Mouse (Mus musculus): ENCODE measurements around the gene Cep350.
"Not testable (repeated sequence)": the region's sequence is repeated elsewhere in the genome, so short reads cannot be mapped to it uniquely, and the experiment has no call there.

Cep350 gene

DNA sequence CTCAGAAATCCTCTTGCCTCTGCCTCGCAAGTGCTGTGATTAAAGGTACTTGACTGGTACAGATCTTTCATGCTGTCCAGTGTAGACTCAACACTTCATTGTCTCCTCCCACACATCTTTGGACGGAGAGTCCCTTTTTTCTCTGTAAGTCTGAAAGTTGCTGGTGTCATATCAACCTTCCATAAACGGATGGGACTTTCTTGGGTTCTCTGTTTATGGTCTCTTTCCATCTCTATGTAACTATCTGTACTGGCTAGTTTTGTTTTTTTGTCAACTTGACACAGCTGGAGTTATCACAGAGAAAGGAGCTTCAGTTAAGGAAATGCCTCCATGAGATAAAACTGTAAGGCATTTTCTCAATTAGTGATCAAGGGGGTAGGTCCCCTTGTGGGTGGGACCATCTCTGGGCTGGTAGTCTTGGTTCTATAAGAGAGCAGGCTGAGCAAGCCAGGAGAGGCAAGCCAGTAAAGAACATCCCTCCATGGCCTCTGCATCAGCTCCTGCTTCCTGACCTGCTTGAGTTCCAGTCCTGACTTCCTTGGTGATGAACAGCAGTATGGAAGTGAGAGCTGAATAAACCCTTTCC is 90.3 kb downstream of the Cep350 start:
- DNase-seq: not testable (repeated sequence)

DNA sequence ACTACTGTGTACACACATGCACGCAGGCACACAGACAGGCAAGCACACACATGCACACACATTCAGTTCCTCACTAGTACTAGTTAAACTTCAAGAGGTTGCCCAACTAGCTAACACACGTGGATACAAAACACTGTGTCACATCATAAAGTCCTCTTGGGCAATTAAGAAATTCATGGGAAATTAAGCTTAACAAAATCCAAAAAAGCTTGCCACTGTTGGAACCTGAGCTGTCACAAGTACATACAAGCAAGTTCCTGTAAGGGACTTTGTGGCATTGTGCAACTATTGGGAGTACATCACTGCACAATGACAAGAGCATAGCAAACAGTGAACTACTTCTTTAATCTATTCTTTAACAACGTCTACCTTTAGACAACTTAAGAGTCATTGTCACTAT is 93.5 kb downstream of the Cep350 start:
- DNase-seq: no peak

DNA sequence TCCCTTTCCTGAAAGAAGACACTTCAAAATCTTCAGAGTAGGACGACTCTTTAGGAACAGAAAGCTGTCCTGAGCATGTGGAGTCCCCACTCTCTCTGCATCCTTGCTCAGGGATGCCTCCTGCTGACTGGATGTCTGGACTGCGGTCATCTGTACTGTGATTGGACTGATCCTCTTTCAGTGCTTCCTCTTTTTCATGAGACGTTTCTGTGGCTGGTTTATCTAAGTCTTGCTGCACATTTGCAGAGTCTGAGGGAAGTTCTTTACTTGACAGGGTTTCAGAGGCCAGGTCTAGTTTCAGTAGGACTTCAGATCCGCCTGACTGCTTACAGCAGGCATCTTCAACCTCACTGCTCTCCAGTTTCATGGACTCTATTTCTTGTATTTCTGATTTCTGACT is 110.1 kb downstream of the Cep350 start:
- peak; percentile 24 for DNase-seq

DNA sequence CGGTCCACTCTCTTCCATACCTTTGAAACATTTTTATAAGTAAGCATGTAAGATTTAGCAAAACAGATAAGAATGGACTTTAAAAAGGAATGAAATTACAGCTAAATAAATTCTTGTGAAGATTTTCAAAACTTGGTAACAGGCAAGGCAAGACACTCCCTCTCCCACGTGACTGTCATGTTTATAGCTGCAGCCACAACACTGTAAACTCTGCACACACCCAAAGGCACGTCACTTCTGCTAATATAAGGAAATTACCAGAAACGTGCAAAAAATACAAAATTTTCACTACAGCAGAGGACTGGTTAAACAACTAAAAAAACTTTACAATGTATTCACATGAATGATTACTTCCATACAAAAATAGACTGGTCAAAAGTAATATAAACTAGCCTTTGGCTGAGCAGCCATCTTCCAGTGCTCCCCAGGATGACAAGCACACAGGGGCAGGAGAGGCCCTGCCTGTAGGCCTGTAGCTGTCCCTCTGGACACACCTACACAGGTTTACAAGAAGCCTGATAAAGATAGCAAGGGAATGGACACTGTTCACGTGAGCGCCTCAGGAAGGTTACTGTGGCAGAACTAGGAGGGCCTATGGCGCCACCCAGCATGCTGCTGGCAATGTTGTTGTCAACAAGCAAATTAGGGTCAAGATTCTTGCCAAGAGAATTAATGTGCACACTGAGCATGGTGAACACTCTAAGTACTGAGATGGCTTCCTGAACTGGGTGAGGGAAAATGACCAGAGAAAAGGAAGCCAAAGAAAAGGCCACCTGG is 117.9 kb downstream of the Cep350 start:
- peak; percentile 19 for DNase-seq

DNA sequence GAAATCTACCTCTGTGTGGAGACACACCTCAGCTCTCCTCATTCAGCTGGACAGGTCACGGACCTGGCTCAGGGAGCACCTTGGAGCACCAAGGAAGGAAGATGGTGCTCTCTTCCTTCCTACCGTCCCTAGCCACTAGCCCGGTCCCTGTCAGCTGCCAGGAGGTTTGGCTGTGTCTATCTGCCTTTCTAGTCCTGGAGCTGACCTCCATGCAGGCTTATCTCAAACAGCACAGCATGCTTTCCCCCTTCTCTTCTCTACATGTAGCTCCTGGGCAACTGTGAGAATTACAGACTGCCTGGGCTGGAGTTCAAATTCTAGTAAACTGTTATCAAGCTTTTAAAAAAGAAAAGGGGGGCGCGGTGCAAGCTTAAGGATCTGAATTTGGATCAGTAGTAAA is 120.0 kb downstream of the Cep350 start:
- no peak for DNase-seq

DNA sequence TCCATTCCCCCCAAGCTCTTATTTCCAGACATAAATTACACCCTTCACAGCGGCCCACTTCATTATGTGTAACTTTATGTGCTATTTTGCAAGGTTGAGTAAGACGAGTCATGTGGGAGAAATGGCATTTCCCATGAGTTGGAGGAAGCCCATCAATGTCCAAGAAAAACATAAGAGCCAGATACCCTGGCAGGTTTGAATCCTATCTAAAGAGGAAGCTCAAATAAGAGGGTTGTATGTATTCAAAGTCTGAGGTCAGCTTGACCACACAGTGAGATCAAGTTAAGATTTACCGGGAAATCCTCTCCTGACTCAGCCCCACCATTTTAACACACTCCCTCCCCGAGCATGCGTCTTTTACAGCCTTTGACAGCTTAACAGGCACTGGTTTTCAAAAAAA is 128.8 kb downstream of the Cep350 start:
- no peak for DNase-seq

DNA sequence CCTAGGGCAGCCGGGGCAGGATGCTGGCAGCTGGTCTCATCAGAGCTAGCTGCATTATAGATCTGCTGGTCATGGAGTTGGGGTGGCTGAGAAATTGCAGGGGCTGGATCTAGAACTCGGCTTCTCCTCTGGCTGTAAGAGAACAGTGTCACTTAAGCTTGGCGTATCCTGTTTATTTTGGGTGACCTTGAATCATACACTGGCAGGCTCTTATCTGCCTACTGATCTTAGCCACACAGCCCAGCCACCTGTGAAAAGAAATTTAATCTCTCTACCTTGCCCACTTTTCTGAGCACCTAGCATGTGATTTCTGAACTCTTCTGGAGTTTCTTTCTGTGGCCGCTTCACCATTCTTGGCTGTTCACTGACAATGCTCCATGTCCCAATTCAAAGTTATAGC is 129.5 kb downstream of the Cep350 start:
- peak; percentile 4 for DNase-seq

DNA sequence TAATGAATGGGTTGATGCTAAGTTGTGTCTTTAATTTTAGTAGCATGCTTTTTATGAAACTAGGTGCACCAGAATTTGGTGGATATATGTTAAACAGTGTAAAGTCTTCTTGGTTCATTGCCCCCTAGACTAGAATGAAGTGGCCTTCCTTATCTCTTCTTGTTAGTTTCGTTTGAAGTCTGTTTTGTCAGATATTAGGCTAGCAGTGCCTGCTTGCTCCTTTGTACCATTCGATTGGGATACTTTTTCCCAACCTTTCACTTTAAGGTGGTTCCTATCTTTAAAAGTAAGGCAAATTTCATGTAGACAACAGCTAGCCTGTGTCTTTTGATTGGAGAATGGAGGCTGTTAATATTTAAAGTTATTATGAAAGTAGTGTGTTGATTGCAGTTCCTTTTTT is 137.4 kb downstream of the Cep350 start:
- DNase-seq: no peak

DNA sequence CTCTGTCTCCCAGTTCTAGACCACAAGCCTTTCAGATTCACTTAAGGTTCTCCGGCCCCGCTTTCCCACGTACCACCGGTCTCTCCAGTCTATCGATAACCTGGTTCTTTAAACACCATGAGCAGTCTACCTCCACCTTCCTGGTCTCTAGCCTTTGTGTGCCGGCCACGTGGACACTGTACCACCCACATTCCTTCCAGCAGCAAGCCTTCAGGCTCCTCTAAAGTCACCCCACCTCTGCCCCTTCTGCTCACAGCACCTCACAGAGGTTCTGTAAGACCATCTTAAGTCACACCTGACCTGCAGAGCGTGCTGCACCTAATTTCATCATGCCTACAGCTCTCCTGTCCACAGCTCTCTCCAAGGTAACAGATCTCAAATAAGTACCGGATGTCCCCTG is 139.4 kb downstream of the Cep350 start:
- no peak for DNase-seq

DNA sequence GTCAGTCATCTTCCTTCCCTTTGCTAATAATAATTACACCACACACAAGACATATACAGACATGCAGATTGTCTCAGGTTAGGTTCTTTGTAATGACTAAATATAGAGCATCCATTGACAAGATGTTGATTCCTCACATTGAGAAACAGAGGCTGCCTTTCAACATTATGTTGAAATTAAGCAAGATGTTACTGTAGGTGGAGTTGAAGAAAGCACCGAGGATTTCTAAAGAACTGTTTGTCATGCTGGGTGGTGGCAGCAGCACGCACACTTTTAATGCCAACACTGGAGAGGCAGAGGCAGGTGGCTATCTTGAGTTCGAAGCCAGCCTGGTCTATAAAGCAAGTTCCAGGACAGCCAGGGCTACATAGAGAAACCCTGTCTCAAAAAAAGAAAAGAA is 141.1 kb downstream of the Cep350 start:
- no peak for DNase-seq

DNA sequence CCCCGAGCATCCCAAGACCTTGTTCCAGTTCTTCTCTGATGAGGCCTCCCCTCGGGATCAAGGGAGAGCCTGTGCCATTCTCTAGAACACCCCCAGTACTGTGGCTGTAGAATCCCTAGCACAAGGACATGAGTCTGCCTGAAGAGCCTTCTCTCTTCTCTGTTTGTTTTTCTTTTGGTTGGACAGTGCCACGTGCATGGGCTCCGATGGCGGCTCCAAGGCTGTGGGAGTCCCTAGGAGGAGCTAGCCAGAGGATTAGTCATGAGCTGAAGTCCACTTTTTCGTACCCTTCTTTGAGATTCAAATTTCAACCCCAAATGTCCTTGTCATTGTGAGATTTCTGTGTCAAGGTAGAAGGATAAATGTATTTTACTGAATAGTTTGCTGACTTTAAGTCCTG is 142.2 kb downstream of the Cep350 start:
- DNase-seq: no peak

DNA sequence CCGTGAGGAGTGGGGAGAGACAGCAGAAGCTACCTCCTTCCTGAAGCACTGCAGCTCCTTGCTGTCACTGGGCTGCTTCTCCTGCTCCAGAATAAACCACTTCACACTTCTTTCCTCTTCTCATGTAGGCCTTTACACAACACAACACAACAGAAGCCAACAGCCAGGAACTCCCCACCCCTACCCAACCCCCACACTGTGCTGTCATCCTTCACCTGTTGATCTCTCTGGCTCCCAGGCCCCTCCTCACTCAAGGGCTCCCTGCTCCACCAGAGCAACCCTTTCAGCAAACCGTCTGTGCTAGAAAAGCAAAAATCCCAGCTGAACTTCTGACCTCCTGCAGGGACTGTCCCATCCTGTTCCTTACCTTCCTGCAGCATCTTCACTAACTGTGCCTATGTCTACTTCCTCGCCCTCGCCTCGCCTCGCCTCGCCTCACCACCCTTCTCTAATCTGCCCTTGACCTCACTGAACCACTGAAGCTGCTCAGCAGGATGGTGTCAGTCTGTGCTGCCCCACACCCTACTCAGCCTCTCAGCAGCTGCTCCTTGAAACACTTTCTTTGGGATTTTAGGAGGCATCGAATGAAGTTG is 145.3 kb downstream of the Cep350 start:
- no peak for DNase-seq

DNA sequence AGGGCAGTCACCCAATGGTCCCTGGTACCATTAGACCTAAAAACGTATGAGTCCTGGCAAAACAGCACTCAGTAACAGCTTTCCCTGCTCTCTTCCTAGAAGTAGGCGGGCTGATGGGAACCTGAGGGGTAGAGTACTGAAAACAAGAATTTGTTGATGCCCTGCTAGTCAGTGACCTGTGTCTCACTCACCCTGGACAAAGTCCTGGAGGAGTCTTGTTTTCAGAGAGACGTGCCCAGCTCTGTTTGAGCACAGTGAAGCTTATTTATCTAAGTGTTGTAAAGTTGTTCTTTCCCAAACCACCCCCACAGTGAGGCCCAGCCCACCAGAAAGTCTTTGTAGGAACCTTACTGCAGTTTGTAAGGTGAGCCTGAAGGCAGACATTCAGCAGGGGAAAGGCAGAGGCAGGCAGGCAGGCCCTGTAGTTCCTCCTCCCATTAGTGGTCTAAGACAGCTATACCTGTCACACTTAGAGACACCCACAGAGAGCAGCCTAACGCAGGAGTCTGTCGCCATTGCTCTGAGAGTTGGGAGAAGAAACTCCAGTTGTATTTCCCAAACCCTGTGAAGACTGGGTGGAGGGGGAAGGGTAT is 146.2 kb downstream of the Cep350 start:
- no peak for DNase-seq

DNA sequence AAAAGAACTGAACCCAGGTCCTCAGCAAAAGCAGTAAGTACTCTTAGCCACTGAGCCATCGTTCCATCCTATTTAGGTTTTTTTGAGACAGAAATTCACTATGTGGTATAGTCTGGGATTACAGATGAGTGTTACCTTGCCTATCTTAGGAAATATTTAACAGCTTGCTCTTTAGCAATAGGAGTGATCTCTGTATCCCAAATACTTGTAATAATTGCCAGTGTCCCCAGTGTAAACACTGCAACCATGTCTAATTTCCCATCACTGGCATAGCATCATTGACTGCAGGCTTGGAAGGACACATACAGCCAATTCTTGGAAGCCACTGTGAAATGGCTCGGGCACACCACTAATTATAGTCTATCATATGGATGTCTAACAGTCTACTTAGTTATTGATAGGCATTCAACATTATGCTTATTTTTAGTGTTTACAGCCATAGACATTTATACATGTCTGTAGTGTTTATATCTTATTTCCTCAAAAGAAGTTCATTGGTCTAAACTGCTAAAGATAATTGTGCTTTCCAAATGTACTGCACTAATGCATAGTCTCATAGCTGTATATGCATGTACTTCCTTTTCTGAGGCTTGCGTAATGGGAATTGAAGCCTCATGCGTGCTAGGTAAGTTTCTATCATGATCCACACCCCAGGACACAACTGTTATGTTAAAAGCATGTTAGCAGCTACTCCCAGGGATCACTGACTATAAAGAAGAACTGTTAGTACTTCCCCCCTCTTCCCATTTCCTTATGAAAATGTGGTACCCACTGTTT is 146.9 kb downstream of the Cep350 start:
- DNase-seq: no peak

DNA sequence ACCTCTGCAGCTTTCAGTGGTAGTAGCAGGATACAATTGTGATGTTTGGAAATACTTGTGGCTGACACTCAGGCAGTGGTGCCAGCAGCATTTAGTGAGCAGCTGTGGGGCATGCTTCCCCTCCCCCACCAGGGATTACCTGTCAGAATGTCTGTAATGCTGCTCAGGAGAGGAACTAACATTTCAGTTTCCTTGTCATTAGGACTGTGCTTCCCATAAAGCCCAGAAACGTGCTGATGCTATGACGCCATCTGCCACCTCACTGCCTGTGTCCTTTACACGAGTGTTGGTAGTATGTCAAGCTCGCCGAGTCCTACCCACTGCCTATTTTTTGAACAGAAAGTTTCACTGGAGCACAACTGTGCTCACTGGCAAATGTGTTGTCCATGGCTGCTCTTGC is 152.4 kb downstream of the Cep350 start:
- no peak for DNase-seq

DNA sequence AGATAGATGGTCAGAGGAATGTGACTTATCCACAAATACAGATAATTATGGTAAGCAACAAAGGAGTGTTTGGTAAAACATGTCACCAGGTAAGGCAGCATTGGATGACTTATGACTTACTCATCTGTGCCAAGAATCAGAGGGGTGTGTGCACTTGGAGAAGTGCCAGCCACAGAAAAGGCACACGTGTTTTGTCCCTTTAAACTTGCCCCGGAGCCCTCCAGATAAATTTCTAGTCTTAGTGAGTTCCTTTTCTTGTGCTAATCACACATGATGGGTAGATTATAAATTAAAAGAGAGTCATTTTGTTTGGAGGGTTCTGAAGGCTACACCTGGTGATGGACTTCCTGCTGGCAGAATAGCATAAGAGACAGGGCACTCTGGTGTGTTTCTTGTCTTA is 156.9 kb downstream of the Cep350 start:
- DNase-seq: no peak

DNA sequence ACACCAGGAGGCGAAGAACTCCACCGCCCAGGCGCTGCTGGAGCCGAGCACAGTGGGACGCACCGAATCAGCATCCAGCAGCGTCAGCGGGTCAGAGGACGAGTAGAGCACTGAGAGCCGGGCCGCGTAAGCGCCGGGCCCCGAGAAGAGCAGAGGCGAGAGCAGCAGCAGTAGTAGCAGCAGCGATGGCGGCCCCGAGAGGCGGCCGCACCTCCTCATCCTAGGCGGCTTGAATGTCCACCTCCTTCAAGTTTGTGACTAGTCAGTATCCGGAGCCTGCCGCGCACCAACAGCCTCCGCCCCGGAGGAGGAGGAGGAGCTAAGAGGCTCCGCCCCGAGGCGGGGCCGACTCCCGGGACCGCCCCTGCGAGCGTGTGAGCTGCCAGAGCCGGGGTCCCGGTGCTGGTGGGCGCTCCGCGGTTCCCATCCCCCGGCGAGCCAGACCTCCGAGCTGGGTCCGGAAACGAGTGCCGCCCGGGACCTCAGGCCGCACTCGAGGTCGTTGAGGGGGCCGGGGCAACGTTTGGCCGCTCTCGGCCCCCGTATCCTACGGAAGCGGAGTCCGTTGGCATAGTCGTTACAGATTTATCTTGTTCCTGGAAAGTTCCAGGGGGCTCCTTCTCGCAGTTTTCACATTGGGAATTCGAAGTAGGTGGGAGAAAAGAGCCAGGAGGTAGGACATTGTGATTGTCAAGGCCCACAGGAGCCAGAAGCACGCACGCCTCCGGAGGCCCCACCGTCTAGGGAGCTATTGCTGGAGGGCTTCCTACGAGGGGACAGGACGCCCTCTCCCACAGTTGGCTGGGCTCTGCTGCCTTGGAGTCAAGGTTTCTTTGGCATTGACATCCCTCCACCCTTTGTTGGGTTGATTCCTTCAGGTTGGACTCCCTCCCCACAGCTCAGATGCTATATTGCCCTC is 160.2 kb downstream of the Cep350 start, which contains the start of gene Qsox1:
Gene Qsox1, minus strand, starts transcription at position 309 of the 919 bp plus-strand sequence.
- DNase-seq: peak; percentile 91

DNA sequence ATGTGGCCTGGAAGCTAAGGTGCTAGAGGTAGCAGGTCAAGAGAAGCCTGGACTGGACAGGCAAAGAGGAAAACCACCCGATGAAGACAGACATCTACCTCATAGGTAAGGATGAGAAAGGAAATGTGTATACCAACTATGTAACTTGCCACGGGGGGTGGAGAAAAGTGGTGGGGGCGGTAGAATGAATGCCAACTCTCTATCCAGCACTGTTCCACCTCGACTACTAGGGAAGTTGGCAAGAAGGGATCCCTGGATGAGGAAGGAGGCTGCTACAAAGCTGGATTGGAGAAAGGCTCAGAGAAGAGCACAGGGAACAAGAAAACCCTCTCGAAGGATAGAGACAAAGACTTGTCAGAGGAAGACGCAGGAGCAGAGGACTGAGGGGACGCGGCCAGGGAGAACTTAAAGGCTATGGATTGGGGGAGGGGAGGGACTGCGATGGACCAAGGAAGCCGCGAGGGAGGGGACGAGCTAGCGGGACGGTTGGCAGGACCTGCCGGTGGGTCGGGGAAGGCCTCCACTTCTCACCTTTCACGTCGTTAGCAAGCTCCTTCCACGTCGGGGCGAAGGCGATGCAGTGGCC is 161.0 kb downstream of the Cep350 start:
- DNase-seq: no peak

DNA sequence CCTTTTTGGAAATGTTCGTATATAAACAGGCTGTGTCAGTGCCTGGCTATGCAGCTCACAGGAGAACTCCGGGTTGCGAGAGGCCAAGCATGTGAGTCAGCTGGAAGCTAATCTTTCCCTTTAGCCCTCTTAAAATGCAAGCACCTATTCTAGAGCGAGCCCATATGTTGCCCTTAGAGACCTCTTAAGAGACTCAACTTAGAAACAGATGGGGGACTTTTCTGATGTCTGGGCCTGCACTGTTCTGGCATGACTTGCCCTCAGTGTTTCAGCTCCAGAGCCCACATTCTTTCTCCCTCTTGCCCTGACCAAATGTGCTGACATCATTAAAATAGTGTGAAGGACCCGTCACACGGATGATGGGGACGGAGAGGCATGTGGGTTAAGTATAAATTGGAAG is 162.4 kb downstream of the Cep350 start:
- DNase-seq: peak; percentile 45

DNA sequence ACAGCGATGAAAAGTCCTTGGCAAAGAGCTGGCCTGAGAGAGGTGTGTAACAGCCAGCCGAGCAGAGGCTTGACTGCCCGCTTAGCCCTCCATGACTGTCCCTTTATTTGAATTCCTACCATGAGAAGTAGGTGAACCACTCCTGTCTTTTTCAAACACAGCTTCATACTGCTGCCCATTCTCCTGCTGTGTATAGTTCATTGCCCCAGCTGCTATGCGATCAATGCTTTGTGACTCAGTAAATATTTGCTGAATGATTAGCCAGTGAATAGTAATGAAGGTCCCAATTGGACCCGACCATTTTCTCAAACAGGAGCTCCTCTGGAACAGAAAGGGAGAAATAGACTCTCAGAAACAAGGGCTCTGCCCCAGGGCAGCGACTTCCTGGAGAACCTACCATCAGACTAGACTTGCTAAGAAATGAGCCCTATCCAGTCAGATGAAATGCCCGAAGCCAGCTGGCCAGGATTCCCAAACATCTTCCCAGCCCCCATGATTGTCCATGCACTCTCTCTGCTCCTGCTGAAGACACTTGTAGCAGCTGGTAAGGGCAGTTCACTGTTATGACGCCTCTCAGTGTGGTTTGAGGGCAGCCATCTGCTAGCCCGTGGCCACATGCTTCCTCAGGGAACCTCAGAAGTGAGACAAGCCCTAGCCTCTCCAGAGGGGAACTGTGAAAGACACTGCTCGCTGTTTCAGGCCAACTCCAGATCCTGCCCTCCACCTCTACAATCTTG is 163.2 kb downstream of the Cep350 start:
- DNase-seq: peak; percentile 82

DNA sequence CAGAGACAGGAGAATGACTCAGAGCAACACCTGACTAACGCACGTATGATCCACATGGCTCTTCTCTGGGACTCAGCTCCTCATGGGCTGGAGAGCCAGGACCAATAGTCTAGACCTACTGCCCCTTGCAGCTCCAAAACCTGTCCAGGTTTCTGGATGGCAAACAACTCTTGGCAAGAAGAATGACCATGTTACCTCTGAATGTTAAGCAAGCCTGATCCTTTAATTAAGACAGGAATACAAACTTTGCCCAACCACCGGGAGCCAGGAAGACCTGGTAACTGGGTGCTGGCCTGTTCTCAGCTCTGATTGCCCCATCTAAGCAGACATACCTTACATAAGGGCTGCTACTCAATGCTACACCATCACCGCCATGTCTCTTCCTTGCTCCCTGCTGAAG is 164.8 kb downstream of the Cep350 start:
- no peak for DNase-seq
